Mouse (Mus musculus): ENCODE results near the gene Olfr279.

Gene Olfr279

GRCm38 (mm10) chr15:98492102-98492501, at the start of gene Olfr279:
TSS of gene Olfr279 (plus strand) at chr15:98492402.
- no peak for DNase-seq (ENCODE audit: low read depth, low spot score)

GRCm38 (mm10) chr15:98444561-98444960, 47.6 kb upstream of the Olfr279 start:
- no peak for DNase-seq (ENCODE audit: low read depth, low spot score)

GRCm38 (mm10) chr15:98448521-98448920, 43.7 kb upstream of the Olfr279 start:
- DNase-seq (ENCODE audit: low read depth, low spot score), result no peak

- no peak for DNase-seq (ENCODE audit: low read depth, low spot score)
Measured at GRCm38 (mm10) chr15:98452288-98452687, 39.9 kb upstream of the Olfr279 start, which contains the start of gene Olfr281. TSS of gene Olfr281 (plus strand) at chr15:98452588.

- DNase-seq (ENCODE audit: low read depth, low spot score), result no peak
Measured at GRCm38 (mm10) chr15:98469596-98469995, 22.6 kb upstream of the Olfr279 start, which contains the start of gene OR5BS1P. TSS of gene OR5BS1P (plus strand) at chr15:98469896.

- DNase-seq (ENCODE audit: low read depth, low spot score), result no peak
Measured at GRCm38 (mm10) chr15:98471539-98471938, 20.7 kb upstream of the Olfr279 start.

GRCm38 (mm10) chr15:98474958-98475357, 17.2 kb upstream of the Olfr279 start:
- no peak for DNase-seq (ENCODE audit: low read depth, low spot score)

GRCm38 (mm10) chr15:98475382-98475781, 16.8 kb upstream of the Olfr279 start:
- DNase-seq (ENCODE audit: low read depth, low spot score), result no peak

- no peak for DNase-seq (ENCODE audit: low read depth, low spot score)
Measured at GRCm38 (mm10) chr15:98476281-98476680, 15.9 kb upstream of the Olfr279 start.

GRCm38 (mm10) chr15:98479568-98480102, 12.6 kb upstream of the Olfr279 start:
- no peak for DNase-seq (ENCODE audit: low read depth, low spot score)

- DNase-seq (ENCODE audit: low read depth, low spot score), result no peak
Measured at GRCm38 (mm10) chr15:98482701-98483100, 9.5 kb upstream of the Olfr279 start, which contains the start of gene Lalba. TSS of gene Lalba (minus strand) at chr15:98482721.

GRCm38 (mm10) chr15:98483907-98484886, 8.0 kb upstream of the Olfr279 start:
- DNase-seq (ENCODE audit: low read depth, low spot score), result no peak

GRCm38 (mm10) chr15:98486433-98487021, 5.7 kb upstream of the Olfr279 start:
- no peak for DNase-seq (ENCODE audit: low read depth, low spot score)

GRCm38 (mm10) chr15:98491332-98491731, 870 bp upstream of the Olfr279 start:
- no peak for DNase-seq (ENCODE audit: low read depth, low spot score)

- no peak for DNase-seq (ENCODE audit: low read depth, low spot score)
Measured at GRCm38 (mm10) chr15:98497631-98498030, 5.4 kb downstream of the Olfr279 start.

- DNase-seq (ENCODE audit: low read depth, low spot score), result no peak
Measured at GRCm38 (mm10) chr15:98503317-98503716, 11.1 kb downstream of the Olfr279 start.

- DNase-seq (ENCODE audit: low read depth, low spot score), result peak; percentile 63
Measured at GRCm38 (mm10) chr15:98504514-98504913, 12.3 kb downstream of the Olfr279 start.

GRCm38 (mm10) chr15:98506253-98506957, 14.2 kb downstream of the Olfr279 start:
- no peak for DNase-seq (ENCODE audit: low read depth, low spot score)

- DNase-seq (ENCODE audit: low read depth, low spot score), result no peak
Measured at GRCm38 (mm10) chr15:98507321-98507720, 15.1 kb downstream of the Olfr279 start.

- DNase-seq (ENCODE audit: low read depth, low spot score), result no peak
Measured at GRCm38 (mm10) chr15:98509387-98509786, 17.2 kb downstream of the Olfr279 start.
